Mouse (Mus musculus): ENCODE measurements around the gene Zfp174.

GRCm38 (mm10) chr16:3808176-3808575 lies 38.9 kb upstream of the Zfp174 start:
- no peak for TF ChIP-seq CTCF (IDR thresholded peaks at IDR 0.05)
- no peak for TF ChIP-seq POLR2A (IDR thresholded peaks at IDR 0.05; ENCODE audit: insufficient read depth, low read depth, low read length)

Measured in heart, adult 2 months (tissue).